Mouse (Mus musculus): ENCODE measurements around the gene Tmcc1.

- no peak for TF ChIP-seq CTCF (IDR thresholded peaks at IDR 0.05; ENCODE audit: control insufficient read depth, insufficient read depth, insufficient read length)
- no peak for TF ChIP-seq MAX (IDR thresholded peaks at IDR 0.05)
- TF ChIP-seq MYOG (IDR thresholded peaks at IDR 0.05; ENCODE audit: control insufficient read depth, extremely low read depth, insufficient read length) = no peak
- TF ChIP-seq FOSL1 (IDR thresholded peaks at IDR 0.05; ENCODE audit: insufficient read depth, low read length, poor library complexity, severe bottlenecking) = no peak
Measured at GRCm38 (mm10) chr6:116073610-116074009, 119.7 kb downstream of the Tmcc1 start.

All from C2C12 (cell line).